Mouse (Mus musculus) liver, embryonic 14.5 days (tissue): ENCODE data around the gene Tspo. TPM values are rescaled to one million over a fixed set of nuclear protein-coding genes. Genes with fewer than 3 reads are reported as not detected.

Source experiments
- ATAC-seq: fragments of 200-750 bp; cut with Nextera tagmentation; 2 replicates; pipeline ENCODE4 v1.8.0; 2017; ENCODE audit warnings: moderate number of reproducible peaks, mild to moderate bottlenecking, moderate library complexity; ENCODE audit not compliant: insufficient read depth
- DNase-seq, 3 experiments: peaks; one replicate each; pipeline ENCODE4 v3.0.0-alpha.2; 2012 to 2013; ENCODE audit warnings: low read depth in 3 of 3, low spot score in 3 of 3
- H3K27ac ChIP-seq: fragments of 300-500 bp; sonication (generic); 2 replicates; pipeline ENCODE4 v1.5.1; 2014; ENCODE audit warnings: moderate library complexity, mild to moderate bottlenecking, control low read depth, inconsistent platforms
- H3K27me3 ChIP-seq: fragments of 300-500 bp; sonication (generic); 2 replicates; pipeline ENCODE4 v1.6.1; 2014; ENCODE audit warnings: mild to moderate bottlenecking, low read length, moderate library complexity; ENCODE audit not compliant: control insufficient read depth, insufficient read depth
- H3K36me3 ChIP-seq: fragments of 300-500 bp; sonication (generic); replicated peaks from 2 replicates; pipeline ENCODE4 v1.6.1; 2014; ENCODE audit warnings: low read depth; ENCODE audit not compliant: control insufficient read depth, insufficient read depth
- H3K4me1 ChIP-seq, 2 experiments: fragments of 200-500 bp in 1 of 2; fragments of 300-500 bp in 1 of 2; sonication (generic) in 1 of 2; replicated peaks; 2 replicates each; pipeline ENCODE4 v1.6.1; 2012 to 2014; ENCODE audit warnings: antibody characterized with exemption in 1 of 2, inconsistent platforms in 1 of 2, low read length in 1 of 2; ENCODE audit not compliant: control insufficient read depth in 2 of 2, insufficient read depth in 2 of 2
- H3K4me2 ChIP-seq: fragments of 300-500 bp; sonication (generic); 2 replicates; pipeline ENCODE4 v1.6.1; 2014; ENCODE audit warnings: low read depth, mild to moderate bottlenecking, control low read depth, moderate library complexity
- H3K4me3 ChIP-seq, 2 experiments: fragments of 200-500 bp in 1 of 2; fragments of 300-500 bp in 1 of 2; sonication (generic) in 1 of 2; 2 replicates each; pipeline ENCODE4 v1.5.1; 2012 to 2014; ENCODE audit warnings: low read depth in 2 of 2, low read length in 2 of 2, mild to moderate bottlenecking in 2 of 2, control low read depth in 1 of 2, inconsistent platforms in 1 of 2, moderate library complexity in 1 of 2; ENCODE audit not compliant: insufficient read depth in 1 of 2
- H3K9ac ChIP-seq: fragments of 300-500 bp; sonication (generic); replicated peaks from 2 replicates; pipeline ENCODE4 v1.6.1; 2014; ENCODE audit warnings: mild to moderate bottlenecking, control low read depth, moderate library complexity
- H3K9me3 ChIP-seq: fragments of 300-500 bp; sonication (generic); 2 replicates; pipeline ENCODE4 v1.6.1; 2016; ENCODE audit warnings: low read length, mixed read lengths; ENCODE audit not compliant: control insufficient read depth
- CTCF ChIP-seq: IDR thresholded peaks from 2 replicates; pipeline ENCODE4 v1.5.1; 2016; ENCODE audit warnings: antibody characterized with exemption, low read depth, control low read depth
- EP300 ChIP-seq: IDR thresholded peaks from 2 replicates; pipeline ENCODE4 v1.6.1; 2016; ENCODE audit warnings: antibody characterized with exemption, low read depth
- WGBS: fragments of 180-500 bp; shearing (Covaris S2); extraction: QIAGEN DNeasy Blood & Tissue Kit; methylation state at CpG from one replicate; pipeline ENCODE4 v1.1.7; 2014; ENCODE audit not compliant: insufficient replicate concordance; 5-methylcytosine and 5-hydroxymethylcytosine counted together
- polyA plus RNA-seq, 2 experiments: library from polyadenylated mRNA; depleted of rRNA in 1 of 2; stranded (reverse) in 1 of 2; unstranded in 1 of 2; fragments of >200 nt; fragmentation: Nextera tagmentation in 1 of 2; extraction: Ambion mirVana in 1 of 2; gene quantifications; 2 replicates each; pipeline versions ENCODE4 v1.2.1 to v1.2.3; 2012 to 2014

The Tspo gene
- polyA plus RNA-seq, 2 experiments = 98.4 to 246 TPM

- DNase-seq = no peak
- WGBS = 40% methylated on average over 14 of the region's 14 CpGs
- ATAC-seq = no peak
- Histone ChIP-seq H3K4me2 (no peak overlapping the region), H3K27ac (no peak overlapping the region), H3K9me3 (no peaks in the 10 kb centered on the region), H3K4me3 (no peak overlapping the region), H3K4me1 (peaks cover 0 to 7% of the 10 kb centered on the region in 2 experiments; a peak in 2 of 4 replicates), H3K36me3 (no peaks in the 10 kb centered on the region), H3K27me3 (peaks cover 46% of the 10 kb centered on the region), H3K9ac (no peak overlapping the region)
- TF ChIP-seq CTCF = no peak
- no peak for TF ChIP-seq EP300
Measured at GRCm38 (mm10) chr15:83523638-83524332, 39.6 kb upstream of the Tspo start.

DNA sequence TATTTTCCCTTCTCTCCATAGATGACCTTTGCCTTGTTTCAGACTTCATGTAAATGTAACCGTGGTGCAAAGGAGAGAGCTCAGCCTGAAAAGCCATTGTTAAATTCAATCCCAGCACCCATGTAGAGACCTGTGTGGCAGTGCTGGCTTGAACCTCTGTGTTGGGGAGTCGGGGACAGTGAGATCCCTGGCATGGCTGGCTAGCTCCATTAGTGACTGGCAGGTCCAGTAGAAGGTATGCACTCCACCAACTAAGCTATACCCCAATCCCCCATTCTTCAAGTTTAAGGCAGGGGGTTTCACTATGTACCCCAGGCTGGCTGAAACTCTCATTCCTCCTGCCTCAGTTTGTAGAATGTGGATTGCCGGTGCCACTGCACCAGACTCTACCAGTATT, 39.1 kb upstream of the Tspo start:
- H3K4me2 ChIP-seq = no peak overlapping the region
- peaks cover 0 to 7% of the 10 kb centered on the region in 2 experiments; a peak in 2 of 4 replicates for H3K4me1 ChIP-seq
- no peak for DNase-seq
- ATAC-seq = no peak
- H3K9ac ChIP-seq = no peak overlapping the region
- 61% methylated on average over 3 of the region's 3 CpGs for WGBS
- no peak for TF ChIP-seq CTCF
- TF ChIP-seq EP300 = no peak
- no peak overlapping the region for H3K27ac ChIP-seq
- H3K4me3 ChIP-seq = no peak overlapping the region
- H3K36me3 ChIP-seq = no peaks in the 10 kb centered on the region
- no peaks in the 10 kb centered on the region for H3K9me3 ChIP-seq
- peaks cover 51% of the 10 kb centered on the region for H3K27me3 ChIP-seq

DNA sequence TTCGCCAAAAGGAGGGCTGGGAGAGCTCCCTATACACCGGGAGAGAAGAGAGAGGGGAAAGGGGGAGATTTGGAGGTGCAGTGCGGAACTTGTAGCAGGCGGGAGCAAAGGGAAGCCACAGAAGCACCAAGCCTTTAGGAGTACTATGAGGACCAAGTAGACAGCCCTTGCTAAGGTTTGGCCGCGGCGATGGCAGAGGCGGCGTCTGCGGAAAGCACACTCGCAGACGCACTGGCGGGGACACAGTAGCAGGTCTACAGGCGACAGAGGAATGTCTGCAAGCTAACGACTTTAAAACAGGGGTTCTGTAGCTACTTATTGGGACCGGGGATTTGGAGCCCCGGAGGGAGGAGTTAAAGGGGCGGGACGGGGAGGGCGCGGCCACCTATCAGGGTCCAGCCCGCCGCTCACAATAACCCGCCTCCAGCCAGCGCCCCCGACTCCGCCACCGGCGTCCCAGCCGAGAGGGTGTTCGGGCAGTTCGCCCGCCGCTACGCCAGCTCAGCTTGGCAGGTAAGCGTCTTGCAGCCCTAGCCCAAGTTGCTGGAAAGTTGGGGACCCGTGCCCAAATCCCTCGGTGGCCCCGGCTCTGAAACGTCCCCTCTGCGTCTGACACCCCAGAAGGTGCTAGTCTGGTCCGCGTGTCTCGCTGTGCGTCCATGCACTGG, 36.8 kb upstream of the Tspo start, which contains the start of gene Bik:
Gene Bik, plus strand, starts transcription at position 439 of the 668 bp plus-strand sequence.
- DNase-seq (no peak), ATAC-seq (peak; percentile 58; the same call in 1 of the 2 replicates)
- Histone ChIP-seq H3K27ac (no peak within 1 kb of the TSS), H3K9me3 (no peaks in the 10 kb centered on the region), H3K4me2 (peak within 1 kb of the TSS; percentile 77), H3K27me3 (peaks cover 62% of the 10 kb centered on the region), H3K9ac (peak within 1 kb of the TSS; percentile 37), H3K4me3 (peak within 1 kb of the TSS; percentile 43 to 59), H3K36me3 (no peaks in the 10 kb centered on the region), H3K4me1 (peaks cover 0 to 7% of the 10 kb centered on the region in 2 experiments; a peak in 2 of 4 replicates)
- TF ChIP-seq EP300 (no peak), CTCF (no peak)
- WGBS = 1% methylated on average over 45 of the region's 45 CpGs

DNA sequence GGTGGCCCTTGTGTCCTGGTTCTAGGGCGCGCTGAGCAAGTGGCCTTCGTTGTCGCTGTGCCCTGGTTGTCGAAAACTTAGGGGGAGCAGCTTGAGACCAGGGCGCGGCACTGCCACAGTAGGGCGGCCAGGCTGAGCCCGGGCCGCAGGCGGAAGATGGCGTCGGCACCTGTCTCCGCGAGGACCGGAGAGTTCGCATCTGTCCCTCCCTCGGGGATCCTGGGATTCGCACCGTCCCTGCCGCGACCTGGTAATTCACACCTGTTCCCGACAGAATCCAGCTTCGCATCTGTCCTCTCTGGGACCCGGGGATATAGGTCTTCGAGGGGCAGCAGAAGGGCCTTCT, 36.3 kb upstream of the Tspo start:
- TF ChIP-seq EP300 (no peak), CTCF (no peak)
- peaks cover 0 to 7% of the 10 kb centered on the region in 2 experiments; a peak in 2 of 4 replicates for H3K4me1 ChIP-seq
- peak overlapping the region; percentile 37 to 59 for H3K4me3 ChIP-seq
- WGBS = 5% methylated on average over 26 of the region's 26 CpGs
- H3K36me3 ChIP-seq = no peaks in the 10 kb centered on the region
- ATAC-seq (peak; percentile 26; the same call in 1 of the 2 replicates), DNase-seq (no peak)
- H3K9me3 ChIP-seq = no peaks in the 10 kb centered on the region
- peak overlapping the region; percentile 77 for H3K4me2 ChIP-seq
- H3K9ac ChIP-seq = peak overlapping the region; percentile 37
- peaks cover 62% of the 10 kb centered on the region for H3K27me3 ChIP-seq
- no peak overlapping the region for H3K27ac ChIP-seq

GRCm38 (mm10) chr15:83527747-83528146, 35.6 kb upstream of the Tspo start:
- Histone ChIP-seq H3K4me3 (no peak overlapping the region), H3K27ac (no peak overlapping the region), H3K9ac (no peak overlapping the region), H3K36me3 (no peaks in the 10 kb centered on the region), H3K9me3 (no peaks in the 10 kb centered on the region), H3K27me3 (peaks cover 62% of the 10 kb centered on the region), H3K4me2 (no peak overlapping the region), H3K4me1 (peaks cover 0 to 7% of the 10 kb centered on the region in 2 experiments; a peak in 2 of 4 replicates)
- WGBS = 53% methylated on average over 2 of the region's 2 CpGs
- DNase-seq (no peak), ATAC-seq (no peak)
- TF ChIP-seq CTCF = no peak
- no peak for TF ChIP-seq EP300
